Mouse (Mus musculus): ENCODE measurements around the gene Snx8.
A peak's percentile ranks its signal among the peaks of the same experiment; 100 is the strongest.

The Snx8 gene

GRCm38 (mm10) chr5:140388588-140389576 lies at the start of gene Snx8:
Snx8 (minus strand) TSS chr5:140389262.
- DNase-seq = peak; percentile 98 to 99

- no peak for DNase-seq
These were observed 36.1 kb upstream of the Snx8 start for GRCm38 (mm10) chr5:140425016-140425783.

- DNase-seq = no peak
These were observed 31.6 kb upstream of the Snx8 start for GRCm38 (mm10) chr5:140420616-140421015.

GRCm38 (mm10) chr5:140419442-140420080 lies 30.5 kb upstream of the Snx8 start:
- no peak for DNase-seq

- peak; percentile 79 to 89 for DNase-seq
These were observed 29.7 kb upstream of the Snx8 start, which contains the start of gene Eif3b for GRCm38 (mm10) chr5:140418489-140419441. Eif3b (plus strand) TSS chr5:140419328.

GRCm38 (mm10) chr5:140418106-140418488 lies 29.0 kb upstream of the Snx8 start:
- DNase-seq = no peak

- no peak for DNase-seq
These were observed 25.6 kb upstream of the Snx8 start for GRCm38 (mm10) chr5:140414647-140415046.

GRCm38 (mm10) chr5:140411339-140411738 lies 22.3 kb upstream of the Snx8 start:
- DNase-seq = peak in 1 of 2 experiments; percentile 68

GRCm38 (mm10) chr5:140408801-140409200 lies 19.7 kb upstream of the Snx8 start:
- no peak for DNase-seq

- DNase-seq = no peak
These were observed 17.6 kb upstream of the Snx8 start for GRCm38 (mm10) chr5:140406666-140407065.

- DNase-seq = no peak
These were observed 16.1 kb upstream of the Snx8 start for GRCm38 (mm10) chr5:140405126-140405525.

- peak in 1 of 2 experiments; percentile 64 for DNase-seq
These were observed 13.7 kb upstream of the Snx8 start for GRCm38 (mm10) chr5:140402640-140403270.

GRCm38 (mm10) chr5:140396166-140396940 lies 7.3 kb upstream of the Snx8 start:
- peak in 1 of 2 experiments; percentile 43 for DNase-seq

GRCm38 (mm10) chr5:140392701-140393100 lies 3.6 kb upstream of the Snx8 start:
- DNase-seq = no peak

- DNase-seq = no peak
These were observed 2.9 kb upstream of the Snx8 start for GRCm38 (mm10) chr5:140391981-140392380.

- no peak for DNase-seq
These were observed 2.4 kb upstream of the Snx8 start for GRCm38 (mm10) chr5:140391435-140391834.

GRCm38 (mm10) chr5:140389647-140390046 lies 585 bp upstream of the Snx8 start:
- no peak for DNase-seq

GRCm38 (mm10) chr5:140387816-140388510 lies 1.1 kb downstream of the Snx8 start:
- DNase-seq = no peak

- DNase-seq = no peak
These were observed 1.8 kb downstream of the Snx8 start for GRCm38 (mm10) chr5:140387236-140387635.

GRCm38 (mm10) chr5:140384462-140384861 lies 4.6 kb downstream of the Snx8 start:
- DNase-seq = no peak
